Mouse (Mus musculus): ENCODE results near the gene Dnah14. TPM values are rescaled to one million over a fixed set of nuclear protein-coding genes. Genes with fewer than 3 reads are reported as not detected.

The Dnah14 gene
- polyA plus RNA-seq, 1 experiment from 2014 or later, result 2.7 TPM

- WGBS (ENCODE audit: insufficient replicate concordance), result 32% methylated on average over 5 of the region's 5 CpGs
- ATAC-seq (no peak), DNase-seq (no peak)
- Histone ChIP-seq H3K27ac (ENCODE audit: low read depth) (no peak overlapping the region), H3K36me3 (replicated peaks; ENCODE audit: insufficient read depth, low read length) (no peaks in the 10 kb centered on the region), H3K4me1 (ENCODE audit: insufficient read depth) (peaks cover 3% of the 10 kb centered on the region; the same call in 1 of the 2 replicates), H3K27me3 (ENCODE audit: insufficient read depth, low read length) (no peaks in the 10 kb centered on the region), H3K4me3 (ENCODE audit: low read depth, low read length) (no peak overlapping the region), H3K9ac (replicated peaks) (no peak overlapping the region), H3K9me3 (ENCODE audit: low read length) (no peaks in the 10 kb centered on the region), H3K4me2 (ENCODE audit: low read depth, low read length) (no peak overlapping the region)
- TF ChIP-seq CTCF (IDR thresholded peaks at IDR 0.05; ENCODE audit: low read depth) (no peak), EP300 (IDR thresholded peaks at IDR 0.05; ENCODE audit: low read depth) (no peak)
These were observed 20.9 kb upstream of the Dnah14 start for GRCm38 (mm10) chr1:181555475-181555874.

- no peaks in the 10 kb centered on the region for H3K36me3 ChIP-seq (replicated peaks; ENCODE audit: insufficient read depth, low read length)
- DNase-seq (no peak), ATAC-seq (no peak)
- no peak overlapping the region for H3K4me3 ChIP-seq (ENCODE audit: low read depth, low read length)
- TF ChIP-seq EP300 (IDR thresholded peaks at IDR 0.05; ENCODE audit: low read depth) (no peak), CTCF (IDR thresholded peaks at IDR 0.05; ENCODE audit: low read depth) (no peak)
- H3K9me3 ChIP-seq (ENCODE audit: low read length), result no peaks in the 10 kb centered on the region
- 80% methylated on average over 10 of the region's 10 CpGs for WGBS (ENCODE audit: insufficient replicate concordance)
- no peaks in the 10 kb centered on the region for H3K27me3 ChIP-seq (ENCODE audit: insufficient read depth, low read length)
- H3K4me1 ChIP-seq (ENCODE audit: insufficient read depth), result no peaks in the 10 kb centered on the region
- no peak overlapping the region for H3K9ac ChIP-seq (replicated peaks)
- H3K27ac ChIP-seq (ENCODE audit: low read depth), result no peak overlapping the region
- H3K4me2 ChIP-seq (ENCODE audit: low read depth, low read length), result no peak overlapping the region
These were observed 16.7 kb upstream of the Dnah14 start for GRCm38 (mm10) chr1:181559655-181560054.

- Histone ChIP-seq H3K4me3 (ENCODE audit: low read depth, low read length) (no peak overlapping the region), H3K9me3 (ENCODE audit: low read length) (no peaks in the 10 kb centered on the region), H3K27me3 (ENCODE audit: insufficient read depth, low read length) (no peaks in the 10 kb centered on the region), H3K4me2 (ENCODE audit: low read depth, low read length) (no peak overlapping the region), H3K36me3 (replicated peaks; ENCODE audit: insufficient read depth, low read length) (no peaks in the 10 kb centered on the region), H3K4me1 (ENCODE audit: insufficient read depth) (no peaks in the 10 kb centered on the region), H3K27ac (ENCODE audit: low read depth) (no peak overlapping the region), H3K9ac (replicated peaks) (no peak overlapping the region)
- WGBS (ENCODE audit: insufficient replicate concordance), result 76% methylated on average over 6 of the region's 6 CpGs
- TF ChIP-seq CTCF (IDR thresholded peaks at IDR 0.05; ENCODE audit: low read depth), result no peak
- no peak for TF ChIP-seq EP300 (IDR thresholded peaks at IDR 0.05; ENCODE audit: low read depth)
- no peak for ATAC-seq
- no peak for DNase-seq
These were observed 16.0 kb upstream of the Dnah14 start for GRCm38 (mm10) chr1:181560325-181560724.

- Histone ChIP-seq H3K9me3 (ENCODE audit: low read length) (no peaks in the 10 kb centered on the region), H3K4me1 (ENCODE audit: insufficient read depth) (no peaks in the 10 kb centered on the region), H3K4me2 (ENCODE audit: low read depth, low read length) (no peak overlapping the region), H3K4me3 (ENCODE audit: low read depth, low read length) (no peak overlapping the region), H3K27ac (ENCODE audit: low read depth) (no peak overlapping the region), H3K27me3 (ENCODE audit: insufficient read depth, low read length) (no peaks in the 10 kb centered on the region), H3K9ac (replicated peaks) (no peak overlapping the region), H3K36me3 (replicated peaks; ENCODE audit: insufficient read depth, low read length) (no peaks in the 10 kb centered on the region)
- 59% methylated on average over 9 of the region's 9 CpGs for WGBS (ENCODE audit: insufficient replicate concordance)
- TF ChIP-seq EP300 (IDR thresholded peaks at IDR 0.05; ENCODE audit: low read depth) (no peak), CTCF (IDR thresholded peaks at IDR 0.05; ENCODE audit: low read depth) (no peak)
- ATAC-seq, result no peak
- DNase-seq, result no peak
These were observed 15.2 kb upstream of the Dnah14 start for GRCm38 (mm10) chr1:181560896-181561767.

GRCm38 (mm10) chr1:181561768-181562444 is 14.5 kb upstream of the Dnah14 start:
- H3K36me3 ChIP-seq (replicated peaks; ENCODE audit: insufficient read depth, low read length), result no peaks in the 10 kb centered on the region
- 43% methylated on average over 8 of the region's 8 CpGs for WGBS (ENCODE audit: insufficient replicate concordance)
- DNase-seq, result no peak
- no peaks in the 10 kb centered on the region for H3K9me3 ChIP-seq (ENCODE audit: low read length)
- no peak for ATAC-seq
- H3K4me1 ChIP-seq (ENCODE audit: insufficient read depth), result no peaks in the 10 kb centered on the region
- no peak overlapping the region for H3K9ac ChIP-seq (replicated peaks)
- H3K27ac ChIP-seq (ENCODE audit: low read depth), result no peak overlapping the region
- no peak overlapping the region for H3K4me3 ChIP-seq (ENCODE audit: low read depth, low read length)
- H3K4me2 ChIP-seq (ENCODE audit: low read depth, low read length), result no peak overlapping the region
- TF ChIP-seq EP300 (IDR thresholded peaks at IDR 0.05; ENCODE audit: low read depth) (no peak), CTCF (IDR thresholded peaks at IDR 0.05; ENCODE audit: low read depth) (no peak)
- no peaks in the 10 kb centered on the region for H3K27me3 ChIP-seq (ENCODE audit: insufficient read depth, low read length)

- Histone ChIP-seq H3K4me3 (ENCODE audit: low read depth, low read length) (no peak overlapping the region), H3K27me3 (ENCODE audit: insufficient read depth, low read length) (no peaks in the 10 kb centered on the region), H3K9ac (replicated peaks) (no peak overlapping the region), H3K27ac (ENCODE audit: low read depth) (no peak overlapping the region), H3K4me2 (ENCODE audit: low read depth, low read length) (no peak overlapping the region), H3K36me3 (replicated peaks; ENCODE audit: insufficient read depth, low read length) (no peaks in the 10 kb centered on the region), H3K9me3 (ENCODE audit: low read length) (no peaks in the 10 kb centered on the region), H3K4me1 (ENCODE audit: insufficient read depth) (no peaks in the 10 kb centered on the region)
- TF ChIP-seq CTCF (IDR thresholded peaks at IDR 0.05; ENCODE audit: low read depth) (no peak), EP300 (IDR thresholded peaks at IDR 0.05; ENCODE audit: low read depth) (no peak)
- DNase-seq (no peak), ATAC-seq (no peak)
- WGBS (ENCODE audit: insufficient replicate concordance), result 74% methylated on average over 9 of the region's 9 CpGs
These were observed 6.9 kb upstream of the Dnah14 start for GRCm38 (mm10) chr1:181569447-181569846.
